Mouse (Mus musculus) heart, postnatal 0 days (tissue): ENCODE measurements around the gene Sash3.

Experiments used
- CTCF ChIP-seq: IDR thresholded peaks from 2 replicates; pipeline ENCODE4 v1.5.1; 2016; ENCODE audit warnings: antibody characterized with exemption, control low read depth, low read depth
- EP300 ChIP-seq: IDR thresholded peaks from 2 replicates; pipeline ENCODE4 v1.6.1; 2016; ENCODE audit warnings: antibody characterized with exemption, low read depth

GRCm38 (mm10) chrX:48191261-48191660 is 45.0 kb downstream of the Sash3 start:
- TF ChIP-seq CTCF (no peak), EP300 (no peak)
